Mouse (Mus musculus) kidney, embryonic 14.5 days (tissue): Measurements from ENCODE around the gene Efcab9. TPM values are rescaled to one million over a fixed set of nuclear protein-coding genes. Genes with fewer than 3 reads are reported as not detected.

Experiments
- ATAC-seq: fragments of 200-750 bp; cut with Nextera tagmentation; 2 replicates; pipeline ENCODE4 v1.8.0; 2017; ENCODE audit warnings: moderate number of reproducible peaks, mild to moderate bottlenecking, moderate TSS enrichment, moderate library complexity; ENCODE audit not compliant: low FRiP score, low TSS enrichment
- H3K27ac ChIP-seq: fragments of 300-500 bp; sonication (generic); 2 replicates; pipeline ENCODE4 v1.5.1; 2014; ENCODE audit warnings: low read depth, mild to moderate bottlenecking, low read length, moderate library complexity, mixed read lengths
- H3K27me3 ChIP-seq: fragments of 300-500 bp; sonication (generic); 2 replicates; pipeline ENCODE4 v1.6.1; 2014; ENCODE audit warnings: mild to moderate bottlenecking, low read length; ENCODE audit not compliant: control insufficient read depth, insufficient read depth
- H3K36me3 ChIP-seq: fragments of 300-500 bp; sonication (generic); 2 replicates; pipeline ENCODE4 v1.6.1; 2014; ENCODE audit warnings: low read length, mixed read lengths; ENCODE audit not compliant: control insufficient read depth, insufficient read depth
- H3K4me1 ChIP-seq: fragments of 300-500 bp; sonication (generic); 2 replicates; pipeline ENCODE4 v1.6.1; 2014; ENCODE audit warnings: low read length, mixed read lengths; ENCODE audit not compliant: control insufficient read depth, insufficient read depth
- H3K4me2 ChIP-seq: fragments of 300-500 bp; sonication (generic); replicated peaks from 2 replicates; pipeline ENCODE4 v1.6.1; 2014; ENCODE audit warnings: low read depth, mild to moderate bottlenecking, low read length
- H3K4me3 ChIP-seq: fragments of 300-500 bp; sonication (generic); 2 replicates; pipeline ENCODE4 v1.5.1; 2014; ENCODE audit warnings: mild to moderate bottlenecking, low read length
- H3K9ac ChIP-seq: fragments of 300-500 bp; sonication (generic); 2 replicates; pipeline ENCODE4 v1.6.1; 2014; ENCODE audit warnings: low read depth, mild to moderate bottlenecking, low read length, moderate library complexity
- H3K9me3 ChIP-seq: fragments of 300-500 bp; sonication (generic); 2 replicates; pipeline ENCODE4 v1.6.1; 2016; ENCODE audit warnings: low read length; ENCODE audit not compliant: control insufficient read depth
- WGBS: fragments of 180-500 bp; shearing (Covaris S2); extraction: QIAGEN DNeasy Blood & Tissue Kit; methylation state at CpG from one replicate; pipeline ENCODE4 v1.1.7; 2014; 5-methylcytosine and 5-hydroxymethylcytosine counted together
- polyA plus RNA-seq: library from polyadenylated mRNA; unstranded; fragments of >200 nt; fragmentation: Nextera tagmentation; extraction: Ambion mirVana; gene quantifications from 2 replicates; pipeline ENCODE4 v1.2.1, GENCODE M21; 2014

The Efcab9 gene
- polyA plus RNA-seq, 1 experiment from 2014 or later = 0.43 TPM

DNA sequence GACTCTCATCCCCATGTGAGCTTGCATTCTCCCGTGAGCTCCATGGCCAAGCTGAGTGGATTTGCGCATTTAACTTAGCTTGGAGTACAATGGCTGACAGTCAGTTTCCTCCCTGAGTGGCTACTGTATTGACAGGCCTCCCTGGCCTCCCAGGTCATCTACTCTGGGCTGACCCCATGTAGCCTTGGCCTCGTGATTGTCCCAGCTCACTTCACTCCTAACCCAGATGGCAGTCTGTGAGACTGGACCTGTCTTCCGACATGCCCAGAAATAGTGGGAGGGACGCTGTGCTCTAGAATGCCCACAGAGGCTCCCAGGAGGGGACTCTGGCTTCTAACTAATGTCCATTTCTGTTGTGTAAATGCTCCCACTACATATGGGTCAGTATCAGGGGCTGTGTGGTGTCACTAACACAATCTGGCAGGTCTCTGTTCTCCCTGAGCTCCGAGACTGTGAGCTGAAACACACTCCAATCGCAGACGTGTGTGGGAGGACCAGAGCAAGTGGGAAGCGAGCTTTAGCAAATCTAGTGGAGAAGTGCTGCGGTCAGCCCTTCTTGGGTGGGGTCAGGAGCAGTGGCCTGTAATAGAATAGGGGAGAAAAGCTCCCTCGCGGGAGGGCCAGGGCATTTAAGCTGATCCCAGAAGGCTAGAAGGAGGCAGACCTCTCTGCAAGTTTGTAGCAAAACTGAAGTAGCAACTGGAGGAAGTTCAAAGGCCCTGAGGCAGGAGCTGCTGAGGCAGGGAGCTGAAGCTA is 28.3 kb upstream of the Efcab9 start:
- H3K27ac ChIP-seq = no peak overlapping the region
- H3K9me3 ChIP-seq = no peaks in the 10 kb centered on the region
- H3K4me3 ChIP-seq = no peak overlapping the region
- H3K4me2 ChIP-seq = no peak overlapping the region
- no peak overlapping the region for H3K9ac ChIP-seq
- no peaks in the 10 kb centered on the region for H3K27me3 ChIP-seq
- 0 out of 2 replicates have a peak, but pooled peaks cover 16% of the 10 kb centered on the region for H3K4me1 ChIP-seq
- WGBS = 60% methylated on average over 12 of the region's 12 CpGs
- ATAC-seq = no peak
- no peaks in the 10 kb centered on the region for H3K36me3 ChIP-seq

GRCm38 (mm10) chr11:32558677-32559076 is 26.8 kb upstream of the Efcab9 start:
- ATAC-seq = no peak
- no peaks in the 10 kb centered on the region for H3K27me3 ChIP-seq
- peaks cover 9% of the 10 kb centered on the region; the same call in 1 of the 2 replicates for H3K4me1 ChIP-seq
- no peaks in the 10 kb centered on the region for H3K36me3 ChIP-seq
- H3K4me2 ChIP-seq = no peak overlapping the region
- no peak overlapping the region for H3K9ac ChIP-seq
- H3K27ac ChIP-seq = no peak overlapping the region
- no peak overlapping the region for H3K4me3 ChIP-seq
- 36% methylated on average over 8 of the region's 8 CpGs for WGBS
- H3K9me3 ChIP-seq = no peaks in the 10 kb centered on the region

DNA sequence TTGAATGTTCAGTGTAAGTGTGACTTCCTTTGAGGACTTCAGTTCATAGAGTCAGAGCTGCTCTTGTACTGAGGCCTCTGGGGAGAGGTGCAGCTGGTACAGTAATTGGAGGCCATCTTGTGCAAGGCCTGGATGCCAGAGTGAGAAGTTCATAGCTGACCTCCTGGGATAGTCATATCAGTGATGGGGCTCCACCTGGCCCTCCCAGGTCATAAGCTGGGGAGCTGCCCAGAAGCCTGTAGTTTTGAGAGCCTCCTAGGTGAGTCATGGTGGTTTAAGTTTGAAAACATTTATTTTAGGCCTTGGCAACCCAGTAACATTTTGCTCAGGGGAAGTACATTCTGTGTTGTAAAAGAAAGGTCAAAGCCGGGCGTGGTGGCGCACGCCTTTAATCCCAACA is 26.1 kb upstream of the Efcab9 start:
- Histone ChIP-seq H3K9ac (no peak overlapping the region), H3K4me2 (no peak overlapping the region), H3K27ac (no peak overlapping the region), H3K4me1 (peaks cover 15% of the 10 kb centered on the region; the same call in 1 of the 2 replicates), H3K9me3 (no peaks in the 10 kb centered on the region), H3K4me3 (no peak overlapping the region), H3K36me3 (no peaks in the 10 kb centered on the region), H3K27me3 (no peaks in the 10 kb centered on the region)
- WGBS = 95% methylated on average over 4 of the region's 4 CpGs
- ATAC-seq = no peak

GRCm38 (mm10) chr11:32556333-32556990 is 24.6 kb upstream of the Efcab9 start:
- no peaks in the 10 kb centered on the region for H3K27me3 ChIP-seq
- no peak for ATAC-seq
- peaks cover 15% of the 10 kb centered on the region for H3K4me1 ChIP-seq
- H3K9me3 ChIP-seq = no peaks in the 10 kb centered on the region
- no peak overlapping the region for H3K4me2 ChIP-seq
- H3K27ac ChIP-seq = no peak overlapping the region
- no peak overlapping the region for H3K4me3 ChIP-seq
- no peak overlapping the region for H3K9ac ChIP-seq
- no peaks in the 10 kb centered on the region for H3K36me3 ChIP-seq
- WGBS = 76% methylated on average over 10 of the region's 10 CpGs

GRCm38 (mm10) chr11:32555103-32555689 is 23.3 kb upstream of the Efcab9 start:
- 91% methylated on average over 12 of the region's 12 CpGs for WGBS
- ATAC-seq = no peak
- no peak overlapping the region for H3K4me3 ChIP-seq

GRCm38 (mm10) chr11:32554141-32555091 is 22.5 kb upstream of the Efcab9 start:
- Histone ChIP-seq H3K9me3 (no peaks in the 10 kb centered on the region), H3K4me1 (peaks cover 15% of the 10 kb centered on the region), H3K36me3 (no peaks in the 10 kb centered on the region), H3K4me3 (no peak overlapping the region), H3K9ac (no peak overlapping the region), H3K27ac (no peak overlapping the region), H3K4me2 (no peak overlapping the region), H3K27me3 (no peaks in the 10 kb centered on the region)
- WGBS = 82% methylated on average over 14 of the region's 14 CpGs
- ATAC-seq = no peak

More at GRCm38 (mm10) chr11:32555103-32555689, 23.3 kb upstream of the Efcab9 start:
- Histone ChIP-seq H3K4me1 (peaks cover 15% of the 10 kb centered on the region), H3K9me3 (no peaks in the 10 kb centered on the region), H3K4me2 (no peak overlapping the region), H3K36me3 (no peaks in the 10 kb centered on the region), H3K27ac (no peak overlapping the region), H3K27me3 (no peaks in the 10 kb centered on the region), H3K9ac (no peak overlapping the region)

DNA sequence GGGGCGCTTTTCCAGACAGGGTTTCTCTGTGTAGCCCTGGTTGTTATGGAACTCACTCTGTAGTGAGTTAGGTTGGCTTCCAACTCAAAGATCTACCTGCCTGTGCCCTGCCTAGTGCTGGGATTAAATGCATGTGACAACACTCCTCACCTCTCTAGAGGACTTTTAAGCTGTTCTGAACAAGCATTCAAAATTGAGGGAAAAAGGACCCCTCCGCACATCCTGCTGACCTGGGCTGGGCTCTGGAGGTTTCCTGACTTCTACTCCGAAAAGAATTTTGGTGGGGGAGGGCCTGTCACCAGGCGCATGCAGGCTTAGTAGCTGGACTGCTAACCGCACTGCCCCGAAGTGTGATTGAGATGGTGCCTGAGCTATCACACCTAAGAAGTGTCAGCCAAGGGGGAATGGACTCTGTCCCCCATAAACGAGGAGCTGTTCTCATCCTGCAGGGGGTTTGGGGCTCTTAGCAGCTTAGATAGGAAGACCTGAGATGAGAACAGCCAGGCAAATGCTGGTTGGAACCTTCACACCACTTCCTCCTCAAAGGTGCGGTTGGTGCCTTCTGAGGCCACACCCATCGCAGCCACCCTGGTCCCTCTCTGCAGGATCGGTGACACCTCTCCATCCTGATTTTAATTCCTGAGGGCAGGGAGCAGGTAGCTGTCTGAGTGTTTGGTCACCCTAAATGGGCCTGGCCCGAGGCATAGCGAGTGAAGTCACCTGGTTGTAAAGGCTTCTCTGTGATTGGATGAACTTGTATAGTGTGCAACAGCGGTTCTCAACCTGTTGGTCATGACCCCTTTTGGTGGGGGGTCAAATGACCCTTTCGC is 21.6 kb upstream of the Efcab9 start:
- Histone ChIP-seq H3K4me3 (no peak overlapping the region), H3K4me1 (peaks cover 15% of the 10 kb centered on the region), H3K27ac (no peak overlapping the region), H3K36me3 (no peaks in the 10 kb centered on the region), H3K9me3 (no peaks in the 10 kb centered on the region), H3K4me2 (no peak overlapping the region), H3K27me3 (no peaks in the 10 kb centered on the region), H3K9ac (peak overlapping the region; percentile 12; the same call in 1 of the 2 replicates)
- WGBS = 53% methylated on average over 14 of the region's 14 CpGs
- no peak for ATAC-seq
